Mouse (Mus musculus) embryonic fibroblast, embryonic 13.5 days (primary cell): ENCODE results near the gene Cd300e. TPM values are rescaled to one million over a fixed set of nuclear protein-coding genes. Genes with fewer than 3 reads are reported as not detected.

Experiments
- H3K27ac ChIP-seq: 2 replicates; pipeline ENCODE4 v1.5.1; 2012; ENCODE audit warnings: low read length, control low read depth, inconsistent platforms; ENCODE audit not compliant: insufficient read depth
- H3K4me1 ChIP-seq: 2 replicates; pipeline ENCODE4 v1.6.1; 2011; ENCODE audit warnings: low read length; ENCODE audit not compliant: control insufficient read depth, insufficient read depth
- H3K4me3 ChIP-seq: 2 replicates; pipeline ENCODE4 v1.5.1; 2011; ENCODE audit warnings: mild to moderate bottlenecking, control low read depth, low read length; ENCODE audit not compliant: insufficient read depth
- CTCF ChIP-seq: IDR thresholded peaks from 2 replicates; pipeline ENCODE4 v1.5.1; 2011; ENCODE audit warnings: mild to moderate bottlenecking, control low read depth, low read length, moderate library complexity, borderline replicate concordance; ENCODE audit not compliant: insufficient read depth
- POLR2A ChIP-seq: IDR thresholded peaks from 2 replicates; pipeline ENCODE4 v1.6.1; 2011; ENCODE audit warnings: low read depth, mild to moderate bottlenecking, control low read depth, low read length, moderate library complexity
- polyA plus RNA-seq: library from polyadenylated mRNA; stranded (reverse); fragments of >200 nt; gene quantifications from 2 replicates; pipeline ENCODE4 v1.2.4, GENCODE M21; 2011; ENCODE audit warnings: low read depth; ENCODE audit not compliant: missing spikeins, insufficient read length

Gene Cd300e
- polyA plus RNA-seq, 1 experiment = not detected

DNA sequence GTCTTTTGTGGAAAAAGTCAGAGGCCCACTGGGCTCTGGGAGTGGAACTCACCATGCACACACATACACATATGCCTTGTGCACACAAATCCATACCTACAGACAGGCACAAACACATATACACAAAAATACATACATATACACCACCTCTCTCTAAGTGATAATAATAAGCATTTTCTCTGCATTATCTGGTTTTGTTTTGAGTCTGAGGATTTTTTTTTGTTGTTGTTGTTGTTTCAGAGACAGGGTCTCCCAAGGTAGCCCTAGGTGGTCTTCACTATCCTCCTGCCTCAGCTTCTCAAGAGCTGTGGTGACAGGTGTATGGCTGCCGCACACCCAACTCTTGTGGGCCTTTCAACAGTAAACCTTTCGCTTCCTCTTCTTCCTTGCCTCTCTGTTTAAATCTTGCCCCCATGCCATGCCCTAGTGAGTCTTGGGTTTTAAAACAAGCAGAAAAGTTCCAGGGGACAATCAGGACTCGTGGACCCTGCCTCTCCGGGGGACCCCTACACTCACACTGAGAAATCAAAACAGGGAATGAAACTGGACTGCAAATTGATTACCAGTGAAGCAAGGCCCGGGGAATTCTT is 38.1 kb upstream of the Cd300e start:
- no peak overlapping the region for H3K27ac ChIP-seq
- H3K4me1 ChIP-seq = 0 out of 2 replicates have a peak, but pooled peaks cover 2% of the 10 kb centered on the region
- no peak overlapping the region for H3K4me3 ChIP-seq
- TF ChIP-seq POLR2A (no peak), CTCF (no peak)

DNA sequence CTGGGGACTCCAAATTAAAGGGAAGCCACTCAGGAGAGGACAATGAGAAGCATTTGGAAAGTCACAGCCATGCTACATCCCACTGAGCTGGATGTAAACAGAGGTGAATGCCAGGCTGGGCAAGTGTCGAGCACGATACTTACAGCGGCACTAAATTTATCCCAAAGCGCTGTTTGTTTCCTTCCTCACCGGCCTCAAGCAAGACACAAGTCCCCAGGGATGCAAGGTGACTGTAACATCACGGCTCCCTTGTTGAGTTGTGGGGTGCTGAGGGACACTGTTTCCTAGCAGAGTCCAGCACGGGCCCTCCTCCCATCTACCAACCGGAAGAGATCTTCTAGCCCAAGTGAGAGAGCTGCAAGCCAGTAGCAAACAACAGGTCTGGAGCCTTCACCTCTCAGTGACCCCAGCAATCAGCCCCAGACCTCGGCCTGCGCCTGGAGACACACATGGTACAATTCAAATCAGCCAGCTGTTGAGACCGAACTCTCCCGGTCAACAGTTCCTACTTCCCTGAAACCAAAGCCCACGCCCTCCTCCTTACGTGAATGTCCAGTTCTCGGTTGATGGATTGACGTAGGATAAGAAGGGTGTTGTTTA is 37.4 kb upstream of the Cd300e start:
- no peak overlapping the region for H3K27ac ChIP-seq
- H3K4me3 ChIP-seq = no peak overlapping the region
- 0 out of 2 replicates have a peak, but pooled peaks cover 2% of the 10 kb centered on the region for H3K4me1 ChIP-seq
- TF ChIP-seq CTCF = no peak
- TF ChIP-seq POLR2A = no peak

DNA sequence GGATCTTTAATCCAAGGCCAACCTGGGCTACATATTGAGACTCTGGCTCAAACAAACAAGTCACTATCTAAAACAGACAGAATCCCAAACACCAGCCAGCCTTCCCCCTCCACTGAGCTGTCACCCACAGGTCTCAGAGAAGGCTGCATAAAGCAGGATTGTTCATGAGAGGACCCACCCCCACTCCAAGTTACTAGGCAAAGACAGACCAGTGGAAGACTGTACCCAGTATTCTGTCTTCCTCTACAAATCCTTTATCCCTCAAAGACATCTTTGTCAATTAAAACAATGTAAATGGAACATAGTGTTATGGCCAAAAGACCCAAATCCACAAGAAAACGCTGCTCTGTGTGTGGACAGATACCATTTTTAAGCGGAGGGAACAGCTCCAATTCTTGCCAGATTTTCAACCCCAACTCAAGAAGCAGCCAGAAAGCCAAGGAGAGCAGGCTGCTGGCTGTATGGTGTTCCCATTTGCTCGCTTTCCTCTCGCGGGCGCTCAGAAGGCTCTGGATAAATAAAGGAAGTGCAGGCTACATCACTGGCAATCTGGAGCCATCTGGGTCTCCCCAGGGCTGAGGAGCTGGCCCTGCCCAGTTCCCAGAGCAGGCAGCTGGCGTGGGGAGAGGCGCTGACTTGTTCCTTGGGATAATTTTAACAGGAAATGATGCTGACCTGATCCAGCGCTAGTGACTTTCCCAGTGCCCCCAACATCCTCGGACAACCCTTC is 36.4 kb upstream of the Cd300e start:
- no peak overlapping the region for H3K4me3 ChIP-seq
- no peaks in the 10 kb centered on the region for H3K4me1 ChIP-seq
- TF ChIP-seq CTCF = no peak
- no peak for TF ChIP-seq POLR2A
- H3K27ac ChIP-seq = no peak overlapping the region

DNA sequence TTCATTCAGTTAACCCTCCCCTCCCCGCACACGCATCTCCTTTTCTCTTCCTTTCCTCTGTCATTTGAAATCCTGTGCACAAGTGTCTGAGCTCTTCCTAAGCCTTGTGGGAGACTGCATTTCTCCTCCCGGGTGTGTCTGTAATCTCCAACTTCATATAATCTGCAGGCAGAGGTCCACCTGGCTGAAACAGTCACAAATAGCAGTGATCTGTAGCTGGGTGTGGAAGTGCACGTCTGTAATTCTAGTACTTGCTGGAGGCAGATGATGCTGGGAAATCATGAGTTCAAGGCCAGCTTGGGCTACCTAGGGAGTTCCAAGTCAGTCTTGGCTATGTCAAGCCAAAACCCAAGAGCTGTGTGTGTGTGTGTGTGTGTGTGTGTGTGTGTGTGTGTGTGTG is 30.2 kb upstream of the Cd300e start:
- no peaks in the 10 kb centered on the region for H3K4me1 ChIP-seq
- no peak overlapping the region for H3K27ac ChIP-seq
- no peak overlapping the region for H3K4me3 ChIP-seq
- no peak for TF ChIP-seq POLR2A
- TF ChIP-seq CTCF = no peak

DNA sequence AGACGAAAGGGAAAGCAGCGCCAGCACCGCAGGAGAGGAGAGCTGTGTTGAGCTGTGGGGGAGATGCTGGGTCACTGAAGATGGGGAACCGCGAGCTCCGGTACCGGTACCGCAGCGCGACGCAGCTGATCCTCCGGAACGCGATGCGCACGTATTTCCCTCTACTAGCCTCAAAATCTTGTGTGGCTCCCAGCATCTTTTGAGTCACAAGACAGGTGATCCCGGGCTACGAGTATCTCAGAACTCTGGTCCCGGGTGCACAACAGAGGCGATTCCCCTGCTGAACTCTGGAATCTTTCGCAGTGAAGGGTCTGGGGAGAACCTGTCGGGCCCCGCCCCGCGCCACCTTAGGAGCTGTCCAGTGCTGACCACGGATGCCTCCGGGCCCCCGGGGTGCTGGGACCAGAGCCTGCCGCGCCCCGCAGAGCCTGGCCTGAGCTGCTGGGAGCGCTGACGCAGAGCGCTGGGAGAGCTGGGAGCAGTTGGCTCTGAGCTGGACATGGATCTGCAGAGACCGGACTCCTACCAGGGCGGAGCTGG is 29.5 kb upstream of the Cd300e start, which contains the start of gene Rab37:
TSS of gene Rab37 (plus strand) at position 70 of the 540 bp plus-strand sequence.
- Histone ChIP-seq H3K4me3 (no peak within 1 kb of the TSS), H3K4me1 (no peaks in the 10 kb centered on the region), H3K27ac (no peak within 1 kb of the TSS)
- TF ChIP-seq CTCF (no peak), POLR2A (no peak)

DNA sequence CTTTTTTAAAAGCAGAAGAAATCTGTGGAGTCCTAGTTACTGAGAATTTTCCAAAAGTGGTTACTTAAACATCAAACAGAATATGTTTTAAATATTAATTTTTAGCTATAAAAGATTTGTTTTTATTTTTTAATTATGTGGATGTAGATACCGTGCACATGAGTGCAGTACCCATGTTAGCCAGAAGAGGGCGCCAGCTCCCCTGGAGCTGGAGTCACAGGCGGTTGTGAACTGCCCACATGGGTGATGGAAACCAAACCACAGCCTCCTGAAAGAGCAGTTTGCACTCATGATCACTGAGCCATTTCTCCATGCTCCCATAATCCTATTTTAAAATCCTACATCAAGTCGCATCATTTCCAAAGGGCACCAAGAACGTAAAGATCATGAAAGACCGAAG is 27.9 kb upstream of the Cd300e start:
- H3K4me1 ChIP-seq = no peaks in the 10 kb centered on the region
- H3K27ac ChIP-seq = no peak overlapping the region
- H3K4me3 ChIP-seq = no peak overlapping the region
- TF ChIP-seq POLR2A (no peak), CTCF (peak; percentile 30; the same call in 1 of the 2 replicates)

DNA sequence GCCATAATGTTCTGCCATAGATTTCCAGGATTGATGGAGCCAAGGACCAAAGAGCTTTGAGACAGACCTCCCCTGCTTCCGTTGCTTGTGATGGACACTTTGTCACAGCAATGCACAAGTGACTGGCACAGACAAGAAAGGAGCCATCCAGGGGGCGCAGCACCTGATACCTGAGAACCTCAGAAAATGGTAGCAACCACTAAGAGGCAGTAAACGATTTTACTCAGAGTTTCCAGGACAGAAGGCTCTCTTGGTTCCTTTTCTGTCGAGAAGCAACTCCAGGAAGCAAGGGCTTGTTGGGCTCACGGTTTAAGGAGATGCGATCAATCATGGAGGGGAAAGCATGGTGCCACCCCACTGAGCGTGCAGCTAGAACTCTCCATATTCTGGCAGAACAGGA is 24.2 kb upstream of the Cd300e start:
- Histone ChIP-seq H3K27ac (no peak overlapping the region), H3K4me1 (no peaks in the 10 kb centered on the region), H3K4me3 (no peak overlapping the region)
- TF ChIP-seq CTCF = no peak
- TF ChIP-seq POLR2A = no peak

DNA sequence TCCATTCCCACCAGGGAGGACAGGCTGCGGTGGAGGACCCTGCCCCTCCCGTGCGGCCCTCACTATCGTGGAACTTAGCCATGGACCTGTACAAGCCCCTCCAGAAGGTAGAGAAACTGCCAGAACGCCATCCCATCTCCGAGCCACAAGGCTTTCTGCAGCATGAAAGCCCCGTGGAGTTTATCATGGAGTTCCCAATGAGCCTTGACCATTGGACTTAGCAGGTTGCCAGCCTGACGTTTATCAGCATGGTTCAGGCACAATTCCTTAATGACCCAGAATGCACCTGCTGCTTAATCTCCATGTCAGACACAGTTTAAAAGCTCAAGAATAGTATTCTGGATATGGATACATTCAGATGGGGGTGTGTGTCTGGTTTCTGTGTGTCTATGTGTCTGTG is 23.1 kb upstream of the Cd300e start:
- Histone ChIP-seq H3K4me1 (no peaks in the 10 kb centered on the region), H3K4me3 (no peak overlapping the region), H3K27ac (no peak overlapping the region)
- no peak for TF ChIP-seq POLR2A
- no peak for TF ChIP-seq CTCF

DNA sequence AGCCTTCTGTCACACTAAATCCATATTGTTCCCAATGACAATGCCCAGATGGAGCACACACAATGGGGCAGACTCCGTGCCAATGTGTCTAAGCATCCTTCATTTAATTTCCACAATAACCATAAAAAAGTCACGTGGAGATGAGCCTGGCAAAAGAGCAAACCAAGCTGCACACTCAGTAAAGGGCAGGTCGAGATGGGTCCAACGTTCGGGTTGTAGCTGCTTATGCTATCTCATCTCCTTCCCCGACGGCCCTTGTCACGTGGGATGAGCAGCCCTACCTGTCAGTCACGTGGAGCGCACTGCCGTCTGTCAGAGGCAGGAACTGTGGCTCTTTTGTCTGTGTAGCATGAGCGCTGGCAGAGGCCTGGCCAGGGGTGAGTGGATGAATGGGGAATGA is 22.6 kb upstream of the Cd300e start:
- Histone ChIP-seq H3K27ac (no peak overlapping the region), H3K4me3 (no peak overlapping the region), H3K4me1 (no peaks in the 10 kb centered on the region)
- TF ChIP-seq CTCF (no peak), POLR2A (no peak)
